Mouse (Mus musculus): ENCODE data around the gene Ccser2. TPM values are rescaled to one million over a fixed set of nuclear protein-coding genes. Genes with fewer than 3 reads are reported as not detected.

Gene Ccser2
- total and polyA plus RNA-seq, 2 experiments from 2014 or later: 98.3 to 101 TPM

- no peak overlapping the region for H3K4me3 ChIP-seq (ENCODE audit: low read depth, low read length)
- H3K27ac ChIP-seq (ENCODE audit: low read depth, low read length): no peak overlapping the region
- no peak overlapping the region for H3K9ac ChIP-seq
- H3K9me3 ChIP-seq (ENCODE audit: low read length): no peaks in the 10 kb centered on the region
- H3K4me1 ChIP-seq (ENCODE audit: insufficient read depth): no peaks in the 10 kb centered on the region
- no peaks in the 10 kb centered on the region for H3K27me3 ChIP-seq (ENCODE audit: insufficient read depth, low read length)
- peak; percentile 75 for ATAC-seq
- peak; percentile 83 for TF ChIP-seq CTCF (IDR thresholded peaks at IDR 0.05; ENCODE audit: low read depth)
- WGBS: 30% methylated on average over 2 of the region's 2 CpGs
- H3K4me2 ChIP-seq (ENCODE audit: low read depth): no peak overlapping the region
- no peaks in the 10 kb centered on the region; the same call in 1 of the 2 replicates for H3K36me3 ChIP-seq (ENCODE audit: insufficient read depth)
- DNase-seq: peak; percentile 64
Measured at GRCm38 (mm10) chr14:36952142-36952541, 16.4 kb downstream of the Ccser2 start.

GRCm38 (mm10) chr14:36942716-36943115 lies 25.9 kb downstream of the Ccser2 start:
- H3K9ac ChIP-seq: no peak overlapping the region
- TF ChIP-seq CTCF (IDR thresholded peaks at IDR 0.05; ENCODE audit: low read depth): no peak
- H3K27me3 ChIP-seq (ENCODE audit: insufficient read depth, low read length): no peaks in the 10 kb centered on the region
- no peaks in the 10 kb centered on the region for H3K4me1 ChIP-seq (ENCODE audit: insufficient read depth)
- H3K4me3 ChIP-seq (ENCODE audit: low read depth, low read length): no peak overlapping the region
- peaks cover 4% of the 10 kb centered on the region; the same call in 1 of the 2 replicates for H3K36me3 ChIP-seq (ENCODE audit: insufficient read depth)
- 54% methylated on average over 5 of the region's 5 CpGs for WGBS
- H3K27ac ChIP-seq (ENCODE audit: low read depth, low read length): no peak overlapping the region
- ATAC-seq: no peak; the same call in 1 of the 2 replicates
- no peak overlapping the region for H3K4me2 ChIP-seq (ENCODE audit: low read depth)
- no peaks in the 10 kb centered on the region for H3K9me3 ChIP-seq (ENCODE audit: low read length)
- DNase-seq: no peak

- WGBS: 58% methylated on average over 2 of the region's 2 CpGs
Measured at GRCm38 (mm10) chr14:36937941-36938340, 30.6 kb downstream of the Ccser2 start.

GRCm38 (mm10) chr14:36937080-36937878 lies 31.3 kb downstream of the Ccser2 start:
- Histone ChIP-seq H3K27me3 (ENCODE audit: insufficient read depth, low read length) (no peaks in the 10 kb centered on the region), H3K4me1 (ENCODE audit: insufficient read depth) (no peaks in the 10 kb centered on the region), H3K36me3 (ENCODE audit: insufficient read depth) (peaks cover 4% of the 10 kb centered on the region; the same call in 1 of the 2 replicates), H3K4me3 (ENCODE audit: low read depth, low read length) (no peak overlapping the region), H3K9me3 (ENCODE audit: low read length) (no peaks in the 10 kb centered on the region), H3K27ac (ENCODE audit: low read depth, low read length) (no peak overlapping the region), H3K9ac (no peak overlapping the region), H3K4me2 (ENCODE audit: low read depth) (no peak overlapping the region)
- DNase-seq: peak; percentile 83
- 72% methylated on average over 7 of the region's 7 CpGs for WGBS
- peak; percentile 54; the same call in 1 of the 2 replicates for ATAC-seq
- TF ChIP-seq CTCF (IDR thresholded peaks at IDR 0.05; ENCODE audit: low read depth): peak; percentile 77

More at GRCm38 (mm10) chr14:36937941-36938340, 30.6 kb downstream of the Ccser2 start:
- peak; percentile 21; the same call in 1 of the 2 replicates for TF ChIP-seq CTCF (IDR thresholded peaks at IDR 0.05; ENCODE audit: low read depth)
- Histone ChIP-seq H3K27me3 (ENCODE audit: insufficient read depth, low read length) (no peaks in the 10 kb centered on the region), H3K4me1 (ENCODE audit: insufficient read depth) (no peaks in the 10 kb centered on the region), H3K4me2 (ENCODE audit: low read depth) (no peak overlapping the region), H3K36me3 (ENCODE audit: insufficient read depth) (peaks cover 4% of the 10 kb centered on the region; the same call in 1 of the 2 replicates), H3K4me3 (ENCODE audit: low read depth, low read length) (no peak overlapping the region), H3K27ac (ENCODE audit: low read depth, low read length) (no peak overlapping the region), H3K9me3 (ENCODE audit: low read length) (no peaks in the 10 kb centered on the region), H3K9ac (no peak overlapping the region)
- no peak for ATAC-seq
- DNase-seq: no peak

- 78% methylated on average over 10 of the region's 10 CpGs for WGBS
- no peak for TF ChIP-seq CTCF (IDR thresholded peaks at IDR 0.05; ENCODE audit: low read depth)
Measured at GRCm38 (mm10) chr14:36932638-36933382, 35.8 kb downstream of the Ccser2 start.

GRCm38 (mm10) chr14:36932038-36932437 lies 36.5 kb downstream of the Ccser2 start:
- H3K9me3 ChIP-seq (ENCODE audit: low read length): no peaks in the 10 kb centered on the region
- H3K27me3 ChIP-seq (ENCODE audit: insufficient read depth, low read length): no peaks in the 10 kb centered on the region
- no peak overlapping the region for H3K27ac ChIP-seq (ENCODE audit: low read depth, low read length)
- no peak for TF ChIP-seq CTCF (IDR thresholded peaks at IDR 0.05; ENCODE audit: low read depth)
- H3K4me2 ChIP-seq (ENCODE audit: low read depth): no peak overlapping the region
- no peaks in the 10 kb centered on the region for H3K4me1 ChIP-seq (ENCODE audit: insufficient read depth)
- no peak for ATAC-seq
- no peaks in the 10 kb centered on the region for H3K36me3 ChIP-seq (ENCODE audit: insufficient read depth)
- no peak for DNase-seq
- no peak overlapping the region for H3K4me3 ChIP-seq (ENCODE audit: low read depth, low read length)
- H3K9ac ChIP-seq: no peak overlapping the region

More at GRCm38 (mm10) chr14:36932638-36933382, 35.8 kb downstream of the Ccser2 start:
- no peaks in the 10 kb centered on the region for H3K36me3 ChIP-seq (ENCODE audit: insufficient read depth)
- H3K27ac ChIP-seq (ENCODE audit: low read depth, low read length): no peak overlapping the region
- H3K27me3 ChIP-seq (ENCODE audit: insufficient read depth, low read length): no peaks in the 10 kb centered on the region
- no peaks in the 10 kb centered on the region for H3K4me1 ChIP-seq (ENCODE audit: insufficient read depth)
- no peak overlapping the region for H3K9ac ChIP-seq
- H3K9me3 ChIP-seq (ENCODE audit: low read length): no peaks in the 10 kb centered on the region
- ATAC-seq (no peak), DNase-seq (no peak)
- no peak overlapping the region for H3K4me3 ChIP-seq (ENCODE audit: low read depth, low read length)
- no peak overlapping the region for H3K4me2 ChIP-seq (ENCODE audit: low read depth)

GRCm38 (mm10) chr14:36923383-36923782 lies 45.2 kb downstream of the Ccser2 start:
- Histone ChIP-seq H3K27ac (ENCODE audit: low read depth, low read length) (no peak overlapping the region), H3K4me1 (ENCODE audit: insufficient read depth) (no peaks in the 10 kb centered on the region), H3K9me3 (ENCODE audit: low read length) (no peaks in the 10 kb centered on the region), H3K4me3 (ENCODE audit: low read depth, low read length) (no peak overlapping the region), H3K9ac (no peak overlapping the region), H3K36me3 (ENCODE audit: insufficient read depth) (peaks cover 19% of the 10 kb centered on the region), H3K4me2 (ENCODE audit: low read depth) (no peak overlapping the region), H3K27me3 (ENCODE audit: insufficient read depth, low read length) (no peaks in the 10 kb centered on the region)
- 96% methylated on average over 3 of the region's 3 CpGs for WGBS
- TF ChIP-seq CTCF (IDR thresholded peaks at IDR 0.05; ENCODE audit: low read depth): no peak
- DNase-seq (no peak), ATAC-seq (no peak)

Data from forebrain, postnatal 0 days (tissue).